Mouse (Mus musculus): ENCODE results near the gene Zfp503. TPM values are rescaled to one million over a fixed set of nuclear protein-coding genes. Genes with fewer than 3 reads are reported as not detected.
A peak's percentile ranks its signal among the peaks of the same experiment; 100 is the strongest.

Gene Zfp503
- polyA plus RNA-seq, 1 experiment from 2014 or later: 9.7 TPM

DNA sequence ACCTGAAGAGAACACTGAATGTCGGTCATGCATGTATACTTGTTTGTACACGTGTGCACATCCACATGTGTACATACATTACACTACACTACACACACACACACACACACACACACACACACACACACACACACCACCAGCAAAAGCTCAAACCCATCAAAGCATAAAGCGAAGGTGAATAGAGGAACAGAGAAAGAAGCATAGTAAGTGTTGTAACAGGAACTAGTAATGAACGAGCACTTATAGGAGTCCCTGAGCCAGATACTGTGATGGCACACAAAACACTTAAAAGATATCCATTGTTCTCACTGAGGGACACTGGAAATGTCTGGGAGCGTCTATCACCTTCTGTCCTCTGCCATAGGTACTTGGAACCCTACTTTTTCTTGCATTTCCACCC, 24.9 kb upstream of the Zfp503 start:
- DNase-seq (ENCODE audit: low spot score): no peak
- Histone ChIP-seq H3K4me3 (no peak overlapping the region), H3K4me1 (peaks cover 3% of the 10 kb centered on the region), H3K36me3 (replicated peaks) (no peaks in the 10 kb centered on the region), H3K9me3 (no peaks in the 10 kb centered on the region), H3K27me3 (replicated peaks; ENCODE audit: low read depth, poor library complexity, severe bottlenecking) (peaks cover 56% of the 10 kb centered on the region), H3K27ac (replicated peaks) (no peak overlapping the region)
- 80% methylated on average over 5 of the region's 5 CpGs for WGBS

DNA sequence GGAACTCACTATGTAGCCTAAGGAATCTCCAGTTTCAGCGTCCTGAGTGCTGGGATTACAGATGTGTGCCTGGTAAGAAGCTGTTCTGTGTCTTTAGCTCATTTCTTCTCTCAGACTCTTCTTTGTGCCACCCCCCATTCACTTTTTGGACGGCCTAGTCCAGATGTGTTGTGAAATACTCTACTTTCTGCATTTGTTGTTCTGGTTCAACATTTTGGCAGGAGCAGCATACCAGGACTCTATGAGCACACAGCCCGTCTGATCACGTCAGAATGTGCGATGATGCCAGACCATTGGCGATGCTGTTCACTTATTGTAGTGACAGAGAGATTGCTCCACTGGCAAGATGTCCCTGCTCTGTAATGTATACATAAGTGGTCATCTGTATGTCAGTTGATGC, 17.6 kb upstream of the Zfp503 start:
- H3K9me3 ChIP-seq: no peaks in the 10 kb centered on the region
- no peak for DNase-seq (ENCODE audit: low spot score)
- peaks cover 28% of the 10 kb centered on the region for H3K27me3 ChIP-seq (replicated peaks; ENCODE audit: low read depth, poor library complexity, severe bottlenecking)
- H3K27ac ChIP-seq (replicated peaks): no peak overlapping the region
- H3K36me3 ChIP-seq (replicated peaks): no peaks in the 10 kb centered on the region
- 90% methylated on average over 6 of the region's 6 CpGs for WGBS
- no peak overlapping the region for H3K4me3 ChIP-seq
- 0 out of 2 replicates have a peak, but pooled peaks cover 6% of the 10 kb centered on the region for H3K4me1 ChIP-seq

DNA sequence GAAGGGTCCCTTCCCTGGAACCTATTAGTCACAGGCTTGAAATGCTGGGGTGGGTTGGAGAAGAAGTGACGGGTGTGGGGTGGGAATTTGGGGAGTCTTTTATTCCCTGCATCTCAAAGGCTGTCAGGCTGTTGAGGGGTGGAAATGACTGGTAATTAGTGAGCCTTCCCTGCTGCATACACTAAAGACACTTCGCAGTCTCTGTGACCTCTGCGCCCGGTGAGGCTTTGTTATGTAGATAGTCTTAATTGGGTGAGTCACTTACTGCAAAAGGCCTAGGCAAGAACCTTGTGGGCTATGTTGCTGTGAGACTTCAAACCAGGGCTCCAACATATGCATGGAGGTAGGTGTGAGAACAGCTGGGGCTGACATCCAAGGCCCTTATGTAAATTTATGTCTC, 15.5 kb upstream of the Zfp503 start:
- Histone ChIP-seq H3K4me3 (no peak overlapping the region), H3K27me3 (replicated peaks; ENCODE audit: low read depth, poor library complexity, severe bottlenecking) (peaks cover 28% of the 10 kb centered on the region), H3K4me1 (0 out of 2 replicates have a peak, but pooled peaks cover 6% of the 10 kb centered on the region), H3K27ac (replicated peaks) (no peak overlapping the region), H3K36me3 (replicated peaks) (no peaks in the 10 kb centered on the region), H3K9me3 (no peaks in the 10 kb centered on the region)
- WGBS: 23% methylated on average over 4 of the region's 4 CpGs
- no peak for DNase-seq (ENCODE audit: low spot score)

DNA sequence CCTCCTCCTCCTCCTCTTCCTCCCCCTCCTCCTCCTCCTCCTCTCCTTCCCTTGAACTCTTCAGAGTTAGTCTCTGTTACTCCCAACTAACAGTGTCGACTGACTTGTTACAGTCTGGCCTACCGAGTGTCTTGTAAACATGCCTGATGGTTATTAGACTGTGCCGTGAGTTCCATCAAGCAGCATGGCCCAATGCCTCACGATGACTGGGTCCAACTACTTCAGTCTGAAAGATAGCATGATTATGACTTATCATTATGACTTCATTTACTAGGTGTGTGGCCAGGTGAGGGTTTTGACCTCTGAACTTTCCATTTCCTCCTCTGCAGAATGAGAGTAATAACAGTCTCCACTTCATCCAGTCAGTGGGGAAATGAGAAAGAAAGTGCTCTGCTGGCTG, 14.2 kb upstream of the Zfp503 start:
- H3K27me3 ChIP-seq (replicated peaks; ENCODE audit: low read depth, poor library complexity, severe bottlenecking): peaks cover 34% of the 10 kb centered on the region
- no peak for DNase-seq (ENCODE audit: low spot score)
- 92% methylated on average over 4 of the region's 4 CpGs for WGBS
- 0 out of 2 replicates have a peak, but pooled peaks cover 6% of the 10 kb centered on the region for H3K4me1 ChIP-seq
- no peaks in the 10 kb centered on the region for H3K9me3 ChIP-seq
- H3K36me3 ChIP-seq (replicated peaks): no peaks in the 10 kb centered on the region
- H3K4me3 ChIP-seq: no peak overlapping the region
- H3K27ac ChIP-seq (replicated peaks): no peak overlapping the region

DNA sequence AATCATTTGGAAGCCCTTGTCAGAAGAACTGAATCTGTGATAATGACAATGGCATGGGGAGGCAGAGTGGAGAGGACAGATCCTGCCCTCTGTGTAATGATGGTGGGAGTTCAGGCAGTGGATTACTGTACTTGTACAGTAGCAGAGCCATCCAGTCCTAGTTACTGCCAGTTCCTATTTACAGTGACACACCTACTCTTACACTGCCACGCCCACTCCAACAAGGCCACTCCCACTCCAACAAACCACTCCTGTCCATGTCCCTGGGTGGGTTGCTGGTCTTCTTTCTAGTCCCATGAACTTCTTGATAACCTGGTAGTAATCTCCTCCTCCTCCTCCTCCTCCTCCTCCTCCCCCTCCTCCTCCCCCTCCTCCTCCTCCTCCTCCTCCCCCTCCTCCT, 13.8 kb upstream of the Zfp503 start:
- WGBS: 90% methylated on average over 1 of the region's 1 CpGs
- no peak overlapping the region for H3K27ac ChIP-seq (replicated peaks)
- 0 out of 2 replicates have a peak, but pooled peaks cover 6% of the 10 kb centered on the region for H3K4me1 ChIP-seq
- DNase-seq (ENCODE audit: low spot score): no peak
- no peaks in the 10 kb centered on the region for H3K9me3 ChIP-seq
- peaks cover 34% of the 10 kb centered on the region for H3K27me3 ChIP-seq (replicated peaks; ENCODE audit: low read depth, poor library complexity, severe bottlenecking)
- no peaks in the 10 kb centered on the region for H3K36me3 ChIP-seq (replicated peaks)
- no peak overlapping the region for H3K4me3 ChIP-seq

DNA sequence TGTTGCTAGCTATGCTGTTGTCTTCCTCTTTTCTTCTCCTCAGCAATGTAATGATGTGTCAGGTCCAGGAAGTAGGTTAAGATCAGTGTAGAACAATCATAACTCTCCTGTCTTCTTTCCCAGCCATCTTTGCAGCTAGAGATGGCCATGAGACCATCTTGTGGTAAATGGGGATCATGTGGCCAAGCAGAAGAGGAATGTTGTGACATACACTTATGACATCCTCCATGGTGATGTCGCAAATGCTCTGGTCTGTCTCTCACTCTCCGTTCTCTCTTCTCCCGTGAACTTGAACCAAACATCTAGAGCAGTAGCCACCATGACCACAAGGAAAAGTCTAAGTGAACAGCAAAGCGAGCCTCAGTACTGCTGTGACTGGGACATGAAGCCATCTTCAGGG, 10.2 kb upstream of the Zfp503 start:
- Histone ChIP-seq H3K36me3 (replicated peaks) (no peaks in the 10 kb centered on the region), H3K4me3 (no peak overlapping the region), H3K27me3 (replicated peaks; ENCODE audit: low read depth, poor library complexity, severe bottlenecking) (peaks cover 45% of the 10 kb centered on the region), H3K4me1 (peaks cover 12% of the 10 kb centered on the region), H3K27ac (replicated peaks) (no peak overlapping the region), H3K9me3 (no peaks in the 10 kb centered on the region)
- 87% methylated on average over 4 of the region's 4 CpGs for WGBS
- DNase-seq (ENCODE audit: low spot score): no peak

DNA sequence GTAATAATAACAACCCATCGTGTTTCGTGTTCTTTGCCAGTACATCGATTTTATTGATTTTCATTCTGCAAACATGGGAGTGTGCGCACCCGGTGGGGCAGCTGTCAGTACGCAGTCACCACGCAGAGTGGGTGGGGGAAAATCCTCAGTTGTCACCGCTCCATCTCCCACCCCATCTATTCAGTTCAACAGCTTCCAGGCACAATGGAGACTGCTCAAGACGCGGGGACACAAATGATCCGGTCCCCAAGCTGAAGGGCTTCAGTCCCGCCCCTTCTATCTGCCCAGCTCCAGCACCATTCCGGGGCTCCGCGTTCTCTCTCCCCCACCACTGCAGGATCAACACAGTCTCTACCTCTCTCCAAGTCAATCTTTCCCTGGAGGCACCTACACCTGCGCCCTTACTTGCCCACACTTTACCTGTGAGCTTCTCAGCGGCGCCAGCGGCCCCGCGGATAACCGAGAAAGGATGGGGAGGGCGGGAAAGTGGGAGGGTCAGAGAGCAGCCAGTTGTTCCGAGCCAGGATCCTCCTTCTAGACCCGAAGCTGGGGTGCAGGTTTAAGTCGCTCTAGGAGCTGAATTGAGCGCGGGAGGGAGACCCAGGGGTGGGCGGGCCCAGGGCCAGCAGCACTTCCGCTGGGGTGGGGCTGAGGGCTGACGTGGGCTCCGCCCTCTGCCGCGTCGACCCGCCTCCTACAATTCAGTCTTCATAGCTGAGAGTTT, 5.8 kb upstream of the Zfp503 start:
- peaks cover 47% of the 10 kb centered on the region for H3K4me1 ChIP-seq
- peak overlapping the region; percentile 73 for H3K4me3 ChIP-seq
- peak overlapping the region; percentile 86 for H3K27ac ChIP-seq (replicated peaks)
- 1% methylated on average over 36 of the region's 36 CpGs for WGBS
- H3K9me3 ChIP-seq: no peaks in the 10 kb centered on the region
- peaks cover 80% of the 10 kb centered on the region for H3K27me3 ChIP-seq (replicated peaks; ENCODE audit: low read depth, poor library complexity, severe bottlenecking)
- H3K36me3 ChIP-seq (replicated peaks): no peaks in the 10 kb centered on the region
- DNase-seq (ENCODE audit: low spot score): peak; percentile 83

DNA sequence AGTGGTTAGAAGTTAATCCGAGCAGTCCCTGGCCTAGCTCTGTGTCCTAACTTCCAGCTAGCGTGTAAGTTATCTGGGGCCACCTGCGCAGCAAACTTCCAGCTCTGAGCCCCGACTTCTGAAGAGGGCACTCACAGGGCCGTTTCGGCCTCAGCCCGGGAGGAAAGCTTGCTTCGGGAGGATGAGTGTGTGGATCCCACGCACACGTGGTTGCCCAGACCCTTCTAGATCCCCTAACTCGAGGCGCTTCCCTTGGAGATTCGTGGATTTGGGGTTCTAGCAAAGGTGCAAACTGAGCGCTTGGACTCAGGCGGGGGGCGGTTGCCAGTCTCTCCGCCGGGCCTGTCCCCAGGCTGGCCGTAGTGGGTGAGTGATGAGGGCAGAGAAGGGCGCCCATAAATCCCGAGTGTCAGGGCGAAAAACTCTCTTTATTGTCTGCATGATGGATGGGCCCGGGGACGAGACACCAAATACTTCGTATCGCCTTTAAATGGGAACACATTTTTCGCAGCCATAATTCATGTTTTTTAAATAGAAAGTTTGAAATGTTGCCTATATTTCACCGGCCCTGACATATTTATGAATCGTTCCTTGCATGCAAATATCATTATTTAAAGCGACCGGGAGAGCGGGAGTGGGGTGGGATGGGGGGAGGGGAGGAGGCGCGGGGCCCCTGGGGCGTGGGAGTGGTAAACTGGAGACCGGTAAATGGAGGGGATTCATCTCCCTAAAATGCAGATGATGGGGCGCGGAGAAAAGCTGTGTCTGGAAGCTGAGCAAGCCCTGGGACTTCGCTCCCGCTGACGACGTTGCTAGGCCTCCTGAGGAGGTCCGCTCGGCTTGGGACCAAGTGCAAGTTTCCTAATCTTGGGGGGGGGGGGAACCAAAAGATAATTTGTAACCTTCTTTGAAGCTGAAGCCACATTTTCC, 4.9 kb upstream of the Zfp503 start:
- H3K27ac ChIP-seq (replicated peaks): peak overlapping the region; percentile 86
- peak overlapping the region; percentile 73 for H3K4me3 ChIP-seq
- peaks cover 56% of the 10 kb centered on the region for H3K4me1 ChIP-seq
- H3K9me3 ChIP-seq: no peaks in the 10 kb centered on the region
- no peaks in the 10 kb centered on the region for H3K36me3 ChIP-seq (replicated peaks)
- 1% methylated on average over 44 of the region's 44 CpGs for WGBS
- peaks cover 84% of the 10 kb centered on the region for H3K27me3 ChIP-seq (replicated peaks; ENCODE audit: low read depth, poor library complexity, severe bottlenecking)
- peak; percentile 53 for DNase-seq (ENCODE audit: low spot score)

DNA sequence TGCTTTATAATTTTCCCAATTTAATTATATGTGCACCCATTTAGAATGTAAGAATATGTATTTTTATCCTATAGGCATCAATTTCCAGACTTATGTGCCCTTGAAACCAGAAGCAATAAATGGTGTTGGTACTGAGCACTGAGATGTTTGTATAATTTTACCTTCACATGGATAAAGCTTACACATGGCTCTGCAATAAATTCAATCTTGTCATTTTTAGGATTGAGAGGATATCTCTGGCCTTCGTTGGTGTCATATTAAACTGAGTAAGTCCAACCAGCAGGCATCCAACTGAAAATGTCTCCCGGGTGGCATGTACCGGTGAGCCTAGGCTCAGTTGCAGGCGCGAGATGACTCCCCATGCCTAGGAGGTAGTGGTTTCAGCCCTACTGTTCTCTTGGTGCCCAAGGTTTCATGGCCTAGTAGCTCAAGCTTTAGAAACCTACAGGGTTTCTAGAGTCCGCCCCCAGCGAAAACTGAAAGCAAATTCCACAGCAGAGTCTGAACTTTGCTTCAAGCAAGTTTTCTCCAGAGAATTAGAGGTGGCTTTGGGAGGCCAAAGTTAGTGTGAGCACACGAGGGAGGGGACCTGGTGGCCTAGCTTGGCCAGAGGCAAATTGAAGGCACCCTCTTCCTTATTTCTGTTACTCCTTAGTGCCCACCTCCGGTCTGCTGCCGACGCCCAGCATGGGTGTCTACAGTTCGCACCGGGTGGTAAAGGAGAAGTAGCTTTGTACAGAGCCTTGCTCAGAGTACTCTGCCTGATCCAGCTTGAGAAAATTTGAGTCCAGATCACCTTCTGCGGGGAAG, 4.1 kb upstream of the Zfp503 start:
- Histone ChIP-seq H3K36me3 (replicated peaks) (no peaks in the 10 kb centered on the region), H3K4me1 (peaks cover 65% of the 10 kb centered on the region), H3K27me3 (replicated peaks; ENCODE audit: low read depth, poor library complexity, severe bottlenecking) (peaks cover 90% of the 10 kb centered on the region), H3K9me3 (no peaks in the 10 kb centered on the region), H3K27ac (replicated peaks) (peak overlapping the region; percentile 86; the same call in 1 of the 2 replicates), H3K4me3 (peak overlapping the region; percentile 73)
- WGBS: 4% methylated on average over 14 of the region's 14 CpGs
- peak; percentile 35 for DNase-seq (ENCODE audit: low spot score)

DNA sequence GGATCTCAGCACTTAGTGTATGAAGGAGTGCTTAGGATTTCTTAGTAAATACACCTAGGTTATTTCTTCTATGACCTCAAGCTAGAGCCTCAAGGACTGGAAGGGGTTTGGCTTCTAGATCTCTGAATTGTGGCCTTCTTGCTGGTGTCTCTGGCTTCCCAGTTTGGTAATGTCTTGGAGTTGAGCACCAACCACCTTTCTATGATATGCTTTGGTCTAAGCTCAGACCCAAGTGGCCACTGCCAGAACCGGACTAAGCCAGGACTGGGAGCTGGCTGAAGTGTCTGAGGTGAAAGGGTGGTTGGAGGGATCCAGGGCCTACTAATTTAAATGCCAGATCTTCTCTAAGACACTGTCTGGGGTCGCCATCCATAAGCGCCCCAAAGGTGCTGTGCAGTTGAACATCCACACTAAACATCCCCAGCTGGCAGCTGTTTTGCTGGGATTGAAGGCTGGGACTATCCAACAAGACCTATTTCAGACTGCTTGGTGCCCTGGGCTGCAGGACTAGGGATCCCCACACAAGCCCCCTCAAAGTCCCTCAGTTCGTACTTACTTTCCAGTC, 3.0 kb upstream of the Zfp503 start:
- Histone ChIP-seq H3K4me1 (peaks cover 69% of the 10 kb centered on the region), H3K27me3 (replicated peaks; ENCODE audit: low read depth, poor library complexity, severe bottlenecking) (peaks cover 90% of the 10 kb centered on the region), H3K36me3 (replicated peaks) (no peaks in the 10 kb centered on the region), H3K27ac (replicated peaks) (no peak overlapping the region), H3K9me3 (no peaks in the 10 kb centered on the region), H3K4me3 (peak overlapping the region; percentile 85)
- WGBS: 20% methylated on average over 4 of the region's 4 CpGs
- DNase-seq (ENCODE audit: low spot score): peak; percentile 35

DNA sequence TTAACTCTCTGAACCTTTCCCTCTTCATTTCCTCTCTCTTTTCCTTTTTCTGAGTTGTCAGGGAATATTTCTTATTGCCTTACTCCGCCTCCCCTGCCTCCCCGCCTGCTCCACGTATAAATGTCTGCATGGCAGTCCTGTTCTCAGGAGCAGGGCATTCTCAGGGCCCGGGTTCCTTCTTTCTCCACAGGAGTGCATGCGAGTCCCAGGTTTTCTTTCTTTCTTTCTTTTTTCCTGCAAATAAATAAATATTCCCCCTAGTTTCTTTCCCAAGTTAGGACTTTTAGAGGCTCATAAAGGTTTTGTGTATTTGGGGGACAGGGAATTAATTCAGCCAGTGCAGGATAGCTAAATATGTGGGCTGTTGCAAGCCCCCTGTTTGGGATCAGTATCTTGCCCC, 2.5 kb upstream of the Zfp503 start:
- Histone ChIP-seq H3K27me3 (replicated peaks; ENCODE audit: low read depth, poor library complexity, severe bottlenecking) (peaks cover 90% of the 10 kb centered on the region), H3K4me3 (peak overlapping the region; percentile 85), H3K9me3 (no peaks in the 10 kb centered on the region), H3K36me3 (replicated peaks) (no peaks in the 10 kb centered on the region), H3K4me1 (peaks cover 75% of the 10 kb centered on the region), H3K27ac (replicated peaks) (no peak overlapping the region)
- peak; percentile 34 for DNase-seq (ENCODE audit: low spot score)
- WGBS: 3% methylated on average over 5 of the region's 5 CpGs
